Mouse (Mus musculus) olfactory bulb, adult 2 months (tissue): ENCODE results near the gene Cldn4.

Experiments used
- CTCF ChIP-seq: fragments of 200-500 bp; IDR thresholded peaks from 2 replicates; pipeline ENCODE4 v1.5.1; 2012; ENCODE audit warnings: low read depth, mild to moderate bottlenecking, low read length, moderate library complexity; ENCODE audit not compliant: insufficient read depth
- POLR2A ChIP-seq: fragments of 200-500 bp; IDR thresholded peaks from 2 replicates; pipeline ENCODE4 v1.6.1; 2012; ENCODE audit warnings: mild to moderate bottlenecking, low read depth, low read length, moderate library complexity; ENCODE audit not compliant: insufficient read depth

DNA sequence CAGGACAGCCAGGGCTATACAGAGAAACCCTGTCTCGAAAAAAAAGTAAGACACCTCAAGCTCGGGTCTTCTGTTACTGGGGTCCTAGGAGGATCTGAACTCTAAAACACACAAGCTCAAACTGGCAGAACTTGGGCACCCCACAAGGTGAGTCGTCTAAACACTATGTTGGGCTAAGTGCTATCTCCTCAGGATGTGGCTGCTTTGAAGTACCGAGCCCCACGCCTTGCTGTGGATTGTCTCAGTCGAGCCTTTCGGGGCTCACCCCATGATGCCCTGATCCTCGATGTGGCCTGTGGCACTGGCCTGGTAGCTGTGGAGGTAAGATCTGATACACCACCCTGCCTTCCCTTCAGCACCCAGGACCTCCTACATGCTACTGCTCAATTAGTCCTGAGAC is 13.5 kb downstream of the Cldn4 start:
- TF ChIP-seq POLR2A (no peak), CTCF (no peak)
